Mouse (Mus musculus) retina, adult 2 months (tissue): ENCODE data around the gene Milr1.
"Not testable (repeated sequence)": the region's sequence is repeated elsewhere in the genome, so short reads cannot be mapped to it uniquely, and the experiment has no call there.

Experiments
- DNase-seq: peaks from one replicate; pipeline ENCODE4 v3.0.0-alpha.2; 2012; ENCODE audit warnings: low read depth, low spot score

Gene Milr1

GRCm38 (mm10) chr11:106730714-106731113, 20.3 kb upstream of the Milr1 start:
- no peak for DNase-seq

GRCm38 (mm10) chr11:106736614-106737013, 14.4 kb upstream of the Milr1 start:
- DNase-seq = no peak

- no peak for DNase-seq
Observed at GRCm38 (mm10) chr11:106737178-106737621, 13.8 kb upstream of the Milr1 start.

GRCm38 (mm10) chr11:106739116-106739515, 11.9 kb upstream of the Milr1 start:
- no peak for DNase-seq

GRCm38 (mm10) chr11:106740724-106741123, 10.3 kb upstream of the Milr1 start:
- not testable (repeated sequence) for DNase-seq

DNA sequence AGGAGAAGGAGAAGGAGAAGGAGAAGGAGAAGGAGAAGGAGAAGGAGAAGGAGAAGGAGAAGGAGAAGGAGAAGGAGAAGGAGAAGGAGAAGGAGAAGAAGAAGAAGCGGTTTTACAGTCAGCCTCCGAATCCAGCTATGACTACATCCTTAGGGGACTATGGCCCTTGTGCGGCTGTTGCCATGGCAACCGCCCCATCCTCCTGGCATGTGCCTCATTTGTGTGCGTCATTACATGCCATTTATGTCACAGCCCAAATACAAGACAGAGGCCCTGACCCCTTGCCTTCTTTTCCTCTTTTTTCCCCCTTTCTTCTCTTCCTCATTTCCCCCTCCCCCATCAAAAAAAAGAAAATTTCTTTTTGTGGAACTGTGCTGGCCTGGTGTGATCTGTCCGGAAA, 9.8 kb upstream of the Milr1 start:
- no peak for DNase-seq

DNA sequence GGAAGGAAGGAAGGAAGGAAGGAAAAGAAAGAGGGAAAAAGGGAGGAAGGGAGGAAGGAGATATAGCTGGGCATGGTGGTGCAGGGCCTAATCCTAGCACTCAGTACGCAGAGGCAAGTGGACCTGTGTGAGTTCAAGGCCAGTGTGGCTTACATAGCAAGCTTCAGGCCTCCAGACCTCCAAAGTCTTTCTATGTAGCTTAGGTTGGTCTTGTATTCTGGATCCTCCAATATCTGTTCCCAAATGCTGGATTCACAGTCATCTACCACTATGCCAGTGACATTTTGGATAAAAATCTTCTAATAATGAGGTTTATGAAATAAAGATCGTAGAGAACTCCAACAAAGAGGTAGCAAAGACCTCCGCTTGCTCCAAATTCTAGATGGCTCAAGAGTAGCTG, 9.2 kb upstream of the Milr1 start:
- no peak for DNase-seq

DNA sequence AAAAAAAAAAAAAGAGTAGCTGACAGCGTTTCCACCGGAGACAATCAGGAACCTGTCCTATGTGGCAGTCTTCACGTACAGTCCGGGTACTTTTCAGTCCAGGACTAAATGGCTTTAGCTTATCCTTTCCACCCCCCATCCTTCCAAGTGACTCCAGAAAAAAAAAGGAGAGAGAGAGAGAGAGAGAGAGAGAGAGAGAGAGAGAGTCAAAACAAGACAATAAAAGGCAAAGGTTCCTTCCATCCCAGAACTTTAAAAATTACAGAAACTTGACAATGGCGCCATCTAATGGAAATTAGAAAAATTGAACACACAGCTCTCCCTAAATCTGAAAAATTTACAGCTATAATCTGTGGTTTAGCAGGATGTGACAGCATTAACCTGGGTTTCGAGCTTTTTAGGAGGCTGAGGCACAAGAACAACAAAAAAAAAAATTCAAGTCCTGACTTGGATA, 8.6 kb upstream of the Milr1 start:
- no peak for DNase-seq

- no peak for DNase-seq
Observed at GRCm38 (mm10) chr11:106744949-106745348, 6.1 kb upstream of the Milr1 start.

DNA sequence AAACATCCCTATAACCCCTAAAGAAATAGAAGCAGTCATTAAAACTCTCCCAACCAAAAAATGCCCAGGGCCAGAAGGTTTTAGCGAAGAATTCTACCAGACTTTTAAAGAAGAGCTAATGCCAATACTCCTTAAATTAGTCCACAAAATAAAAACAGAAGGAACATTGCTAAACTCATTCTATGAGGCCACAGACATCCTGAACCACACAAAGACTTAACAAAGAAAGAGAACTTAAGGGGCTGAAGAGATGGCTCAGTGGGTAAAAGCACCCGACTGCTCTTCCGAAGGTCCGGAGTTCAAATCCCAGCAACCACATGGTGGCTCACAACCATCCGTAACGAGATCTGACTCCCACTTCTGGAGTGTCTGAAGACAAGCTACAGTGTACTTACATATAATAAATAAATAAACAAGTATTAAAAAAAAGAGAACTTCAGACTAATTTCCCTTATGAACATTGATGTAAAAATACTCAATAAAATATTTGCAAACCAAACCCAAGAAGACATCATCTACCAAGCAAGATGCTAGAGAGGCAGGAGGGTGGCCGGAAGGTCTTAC, 1.4 kb upstream of the Milr1 start:
- not testable (repeated sequence) for DNase-seq

- DNase-seq = no peak
Observed at GRCm38 (mm10) chr11:106750121-106750751, 790 bp upstream of the Milr1 start, which contains the start of gene Pecam1. TSS of gene Pecam1 (minus strand) at chr11:106750628.

DNA sequence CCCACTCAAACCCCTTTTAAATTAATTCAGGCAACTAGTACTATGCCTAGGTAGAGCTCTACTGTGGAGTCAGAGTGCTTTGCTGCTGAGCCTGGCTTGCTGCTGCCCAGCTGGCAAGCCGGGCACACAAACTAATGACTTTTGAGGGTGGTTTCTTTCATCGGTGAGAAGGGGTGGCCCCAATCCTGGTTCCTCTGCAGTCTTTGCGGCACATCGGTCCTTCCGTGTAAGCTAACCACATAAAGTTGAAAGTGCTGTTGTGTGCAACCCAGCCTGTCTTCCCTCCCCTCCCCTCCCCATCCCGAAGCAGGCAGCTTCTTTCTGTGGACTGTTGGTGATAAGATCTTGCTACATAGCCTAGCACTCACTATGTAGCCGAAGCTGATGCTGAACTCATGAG, 1.1 kb downstream of the Milr1 start:
- no peak for DNase-seq

GRCm38 (mm10) chr11:106753314-106753713, 2.3 kb downstream of the Milr1 start:
- no peak for DNase-seq

- DNase-seq = no peak
Observed at GRCm38 (mm10) chr11:106755583-106755982, 4.6 kb downstream of the Milr1 start.

- DNase-seq = no peak
Observed at GRCm38 (mm10) chr11:106759028-106759427, 8.0 kb downstream of the Milr1 start.

- DNase-seq = no peak
Observed at GRCm38 (mm10) chr11:106760511-106760910, 9.5 kb downstream of the Milr1 start.

DNA sequence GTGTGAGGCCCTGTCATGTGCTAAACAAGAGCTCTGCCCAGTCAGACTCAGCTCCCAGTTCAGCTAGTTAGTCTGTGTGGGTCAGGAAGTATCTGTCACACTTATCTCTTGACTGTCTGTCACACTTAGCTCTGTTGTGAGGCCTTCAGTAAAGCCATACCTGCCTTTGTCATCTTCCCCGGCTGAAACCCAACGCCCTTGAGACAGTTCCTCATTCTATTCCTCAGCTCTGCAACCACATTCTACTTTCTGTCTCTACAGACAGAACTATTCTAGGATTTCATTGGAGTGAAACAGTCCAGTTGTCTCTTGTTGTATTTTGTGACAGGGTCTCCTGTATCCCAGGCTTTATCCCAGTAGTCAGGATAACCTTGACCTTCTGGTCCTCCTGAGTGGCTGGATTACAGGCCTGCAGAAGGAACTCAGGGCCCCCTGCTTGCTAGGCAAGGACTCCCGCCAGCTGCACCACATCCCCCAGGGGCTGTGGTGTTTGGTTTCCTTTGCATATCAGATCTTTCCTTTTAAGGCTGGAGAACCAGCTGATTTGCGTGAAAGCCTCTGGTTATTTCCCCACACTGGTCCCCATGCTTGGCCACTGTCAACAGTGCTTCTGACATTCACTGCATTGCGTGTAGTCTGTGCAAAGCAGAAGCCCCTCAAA, 11.2 kb downstream of the Milr1 start:
- DNase-seq = no peak

- no peak for DNase-seq
Observed at GRCm38 (mm10) chr11:106762800-106763185, 11.8 kb downstream of the Milr1 start.

- DNase-seq = no peak
Observed at GRCm38 (mm10) chr11:106766611-106767162, 15.7 kb downstream of the Milr1 start.

- no peak for DNase-seq
Observed at GRCm38 (mm10) chr11:106767516-106767915, 16.5 kb downstream of the Milr1 start.

DNA sequence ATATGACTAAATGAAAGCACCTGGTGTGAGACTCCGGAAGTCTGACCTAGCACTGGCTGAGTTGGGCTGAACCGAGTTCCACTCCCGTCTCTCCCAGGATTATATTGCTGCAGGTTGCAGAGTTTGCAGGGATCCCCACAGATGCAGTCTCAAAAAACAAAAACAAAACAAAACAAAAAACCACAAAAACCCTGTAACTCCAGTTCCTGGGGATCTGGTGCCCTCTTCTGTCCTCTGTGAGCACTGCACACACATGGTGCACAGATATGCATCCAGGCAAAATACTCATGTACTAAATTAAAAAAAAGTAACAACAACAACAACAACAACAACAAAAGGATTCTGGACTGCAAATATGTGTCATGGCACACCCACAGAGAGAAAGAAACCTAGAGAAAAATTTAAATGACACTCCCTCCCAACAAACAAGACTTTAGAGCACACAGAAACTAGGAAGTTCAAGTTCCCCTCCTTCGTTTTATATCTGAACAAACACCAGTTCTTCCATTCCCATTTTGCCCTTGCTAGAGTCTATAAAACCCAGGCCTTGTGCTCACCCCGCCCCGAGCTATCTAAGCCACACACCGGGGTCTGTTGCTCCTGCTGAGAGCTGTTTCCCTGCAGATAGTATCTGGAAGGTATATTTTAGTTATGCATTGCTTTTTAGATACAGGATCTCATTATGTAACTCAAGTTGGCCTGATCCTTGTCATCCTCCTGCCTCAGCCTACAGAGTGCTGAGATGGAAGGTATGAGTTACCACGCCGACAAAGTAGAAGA, 19.4 kb downstream of the Milr1 start:
- no peak for DNase-seq

GRCm38 (mm10) chr11:106773061-106773460, 22.0 kb downstream of the Milr1 start:
- DNase-seq = no peak
